Mouse (Mus musculus) T-cell, adult 2 months (primary cell): ENCODE measurements around the gene Glt1d1.
"Not testable (repeated sequence)": the region's sequence is repeated elsewhere in the genome, so short reads cannot be mapped to it uniquely, and the experiment has no call there.

Experiments
- DNase-seq: peaks from one replicate; pipeline ENCODE4 v3.0.0; 2022; ENCODE audit warnings: low spot score

The Glt1d1 gene

GRCm38 (mm10) chr5:127699679-127700078, 67.6 kb downstream of the Glt1d1 start:
- no peak for DNase-seq

DNA sequence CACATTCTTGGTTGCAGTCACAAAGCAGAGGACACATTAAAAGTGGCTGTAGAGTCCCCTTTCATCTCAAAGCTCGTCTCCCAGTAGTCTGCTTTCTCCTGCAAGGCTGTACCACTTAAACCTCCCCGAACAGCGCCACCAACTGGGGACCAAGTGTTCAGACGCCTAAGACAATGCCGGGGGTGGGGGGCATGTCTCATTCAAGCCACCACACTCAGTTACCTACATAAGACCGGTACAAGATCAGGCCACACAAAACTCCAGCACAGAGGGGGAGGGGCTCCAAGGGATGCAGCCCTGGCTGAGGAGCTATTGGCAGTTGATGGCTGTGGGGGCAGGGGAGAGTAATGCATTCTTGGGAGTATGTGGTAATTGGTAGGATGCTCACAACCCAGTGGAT, 68.1 kb downstream of the Glt1d1 start:
- no peak for DNase-seq

DNA sequence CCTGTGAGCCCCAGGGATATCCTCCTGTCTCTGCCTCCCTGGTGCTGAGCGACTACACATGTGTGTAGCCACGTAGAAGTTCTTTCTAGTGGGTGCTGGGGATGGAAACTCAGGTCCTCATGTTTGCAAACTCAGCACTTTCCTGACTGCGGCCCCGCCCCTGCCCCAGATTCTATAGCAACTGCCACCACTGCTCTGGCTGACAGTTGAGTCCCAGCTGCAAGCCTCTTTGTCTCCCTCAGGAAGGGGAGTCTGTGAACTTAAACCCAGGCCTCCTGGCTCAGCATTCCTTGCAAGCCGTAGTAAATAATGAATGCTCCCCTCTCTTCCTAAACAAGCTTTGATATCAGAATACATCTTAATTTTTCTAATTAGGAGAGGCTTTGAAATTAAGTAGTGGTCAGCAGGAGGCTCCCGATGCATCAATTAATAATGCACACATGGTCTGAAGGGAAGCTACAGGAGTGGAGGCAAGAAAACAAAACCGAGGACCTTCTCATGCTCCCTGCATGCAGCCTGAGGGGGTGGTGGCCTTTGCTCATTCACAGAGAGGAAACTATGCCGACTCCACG, 71.6 kb downstream of the Glt1d1 start:
- no peak for DNase-seq

DNA sequence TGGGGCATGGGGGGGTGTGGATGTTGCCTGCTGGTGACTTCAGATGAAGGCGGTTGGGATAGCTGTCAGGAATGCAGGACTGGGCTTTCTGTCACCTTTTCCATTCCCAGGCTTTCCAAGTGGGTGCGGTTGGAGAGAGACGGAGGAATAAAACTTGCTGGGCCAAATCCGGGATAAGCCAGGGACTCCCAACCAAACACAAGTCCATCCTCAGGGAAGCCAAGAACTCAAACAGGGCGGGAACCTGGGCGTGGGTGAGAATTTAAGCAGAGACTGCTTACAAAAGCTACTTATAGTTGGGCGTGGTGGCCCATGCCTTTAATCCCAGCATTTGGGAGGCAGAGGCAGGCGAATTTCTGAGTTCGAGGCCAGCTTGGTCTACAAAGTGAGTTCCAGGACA, 73.2 kb downstream of the Glt1d1 start:
- DNase-seq = no peak

- DNase-seq = no peak
Observed at GRCm38 (mm10) chr5:127705976-127706375, 73.9 kb downstream of the Glt1d1 start.

DNA sequence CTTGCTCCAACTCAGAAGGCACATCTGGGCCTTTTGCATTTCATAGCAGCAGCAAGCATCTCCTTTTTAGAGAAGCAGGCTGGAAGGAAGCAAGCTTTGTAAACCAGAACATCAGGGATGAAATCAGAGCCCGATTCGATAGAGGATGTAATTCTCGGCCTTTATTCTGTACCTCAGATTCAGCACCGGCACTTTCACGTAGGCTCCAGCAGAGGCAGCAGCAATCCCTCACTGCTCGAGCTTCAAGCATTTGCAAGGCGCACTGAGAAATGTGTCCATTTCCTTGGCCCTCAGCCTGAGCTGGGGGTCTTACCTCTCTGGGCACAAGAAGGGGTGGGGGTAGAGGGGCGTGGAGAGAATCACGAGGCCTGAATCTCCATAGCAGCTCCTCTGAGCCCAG, 76.1 kb downstream of the Glt1d1 start:
- no peak for DNase-seq

DNA sequence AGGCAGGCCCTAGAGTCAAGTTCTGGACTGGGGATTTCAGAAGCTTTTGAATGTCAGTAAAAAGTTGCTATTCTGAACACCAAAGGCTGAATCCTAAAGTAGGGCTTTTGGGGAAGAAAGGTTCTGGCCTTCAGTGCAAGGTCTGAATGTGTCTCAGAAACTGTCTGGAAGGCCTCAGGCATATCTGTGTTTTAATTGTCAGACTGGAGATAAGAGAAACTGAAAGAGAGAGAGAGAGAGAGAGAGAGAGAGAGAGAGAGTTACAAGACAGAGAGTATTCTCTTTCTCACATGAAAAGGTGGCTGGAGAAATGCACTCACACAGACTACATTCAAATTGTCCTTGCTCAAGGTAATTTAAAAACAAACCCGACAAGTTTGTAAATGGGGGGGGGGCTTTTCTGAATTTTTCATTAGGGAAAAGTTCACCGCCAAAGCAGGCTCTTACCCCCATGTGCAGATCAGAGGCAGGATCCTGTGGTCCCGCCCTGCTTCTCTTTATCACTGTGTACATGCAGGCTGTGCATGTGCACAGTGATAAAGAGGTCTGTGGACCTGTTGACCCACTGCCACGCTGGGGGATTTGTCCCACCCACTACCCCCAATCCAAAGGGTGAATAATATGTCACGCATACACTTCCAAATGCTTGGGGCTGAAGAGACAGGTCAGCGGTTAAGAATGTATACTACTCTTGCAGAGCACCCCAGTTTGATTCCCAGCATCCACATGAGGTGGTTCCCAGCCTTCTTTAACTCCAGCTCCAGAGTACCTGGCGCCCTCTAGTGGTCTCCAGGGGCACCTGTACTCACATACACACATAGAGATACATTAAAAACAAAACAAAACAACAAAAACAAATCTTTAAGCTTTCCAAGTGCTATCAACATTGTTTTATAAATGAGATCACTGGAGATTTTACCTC, 83.0 kb downstream of the Glt1d1 start:
- no peak for DNase-seq

- DNase-seq = no peak
Observed at GRCm38 (mm10) chr5:127720591-127721379, 88.7 kb downstream of the Glt1d1 start.

- DNase-seq = not testable (repeated sequence)
Observed at GRCm38 (mm10) chr5:127722171-127722570, 90.1 kb downstream of the Glt1d1 start.

DNA sequence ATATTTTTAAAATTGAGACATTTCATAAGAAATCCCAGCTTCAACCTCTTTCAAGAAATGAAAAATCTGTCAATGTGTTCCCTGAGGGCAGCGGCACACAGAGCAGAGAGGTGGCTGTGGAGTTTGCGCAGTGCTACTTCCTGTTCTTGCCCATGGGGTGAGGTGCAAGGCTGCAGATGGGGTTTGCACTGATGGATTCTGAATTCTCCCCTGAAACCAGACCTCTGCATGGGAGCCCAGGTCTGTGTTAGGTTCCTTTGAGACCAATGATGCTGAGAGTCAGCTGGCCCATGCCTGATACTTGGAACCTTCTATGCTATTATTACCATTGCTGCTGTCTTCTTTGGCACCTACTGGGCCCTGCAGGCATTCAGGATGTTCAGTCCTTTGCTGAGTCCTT, 98.3 kb downstream of the Glt1d1 start:
- no peak for DNase-seq

GRCm38 (mm10) chr5:127741331-127741730, 109.3 kb downstream of the Glt1d1 start:
- no peak for DNase-seq

- not testable (repeated sequence) for DNase-seq
Observed at GRCm38 (mm10) chr5:127749540-127749939, 117.5 kb downstream of the Glt1d1 start.

GRCm38 (mm10) chr5:127751262-127751975, 119.4 kb downstream of the Glt1d1 start:
- no peak for DNase-seq

DNA sequence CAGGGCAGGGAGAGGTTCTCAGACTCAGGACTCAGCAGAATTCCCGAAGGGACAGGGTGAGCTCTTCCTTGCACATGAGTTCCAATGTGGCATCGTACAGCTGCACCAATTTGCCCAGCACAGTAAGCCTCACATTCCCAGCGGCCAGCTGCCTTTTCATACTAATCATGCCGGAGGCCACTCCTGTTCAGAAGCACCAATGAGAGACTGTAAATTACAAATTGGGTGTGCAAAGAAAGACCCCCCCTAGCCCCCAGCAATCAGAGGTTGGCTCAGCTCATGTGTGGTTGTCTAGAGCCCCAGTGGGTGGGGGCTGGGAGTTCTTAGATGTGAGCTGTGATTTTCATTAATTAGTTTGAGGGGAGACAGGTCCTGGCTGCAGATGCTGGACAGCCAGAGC, 123.5 kb downstream of the Glt1d1 start:
- DNase-seq = no peak

- DNase-seq = no peak
Observed at GRCm38 (mm10) chr5:127756011-127756410, 123.9 kb downstream of the Glt1d1 start.

GRCm38 (mm10) chr5:127756671-127757423, 124.8 kb downstream of the Glt1d1 start:
- DNase-seq = no peak

DNA sequence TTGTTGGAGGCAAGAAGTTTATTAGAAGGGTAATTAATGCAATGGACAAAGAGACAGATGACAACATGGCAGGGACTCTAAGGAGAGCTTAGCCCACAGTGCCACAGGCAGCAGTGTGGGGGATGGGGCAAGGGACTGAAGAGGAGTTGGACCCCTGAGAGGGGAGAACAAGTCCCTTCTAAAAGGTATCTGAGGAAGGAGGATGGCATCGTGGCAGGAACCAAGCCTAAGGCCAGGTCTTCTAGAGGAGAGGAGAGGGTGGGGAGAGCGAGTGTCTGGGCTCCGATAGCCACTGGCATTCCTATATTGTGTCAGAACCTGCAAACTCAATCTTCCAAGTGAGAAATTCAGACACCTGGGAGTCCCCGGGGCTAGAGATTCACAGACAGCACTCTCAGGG, 126.5 kb downstream of the Glt1d1 start:
- DNase-seq = no peak
